Mouse (Mus musculus) layer of hippocampus, adult 9-11 months (tissue): ENCODE measurements at regions not wholly inside any gene's neighbourhood (a gene's known extent, or its start where the extent isn't known, plus 50 kb on each side); places are given as distances from the start of the nearest gene placed in this dataset.
"Not testable (repeated sequence)": the region's sequence is repeated elsewhere in the genome, so short reads cannot be mapped to it uniquely, and the experiment has no call there.

ENCODE experiments used
- DNase-seq: peaks from one replicate; pipeline ENCODE4 v3.0.0; 2022

DNA sequence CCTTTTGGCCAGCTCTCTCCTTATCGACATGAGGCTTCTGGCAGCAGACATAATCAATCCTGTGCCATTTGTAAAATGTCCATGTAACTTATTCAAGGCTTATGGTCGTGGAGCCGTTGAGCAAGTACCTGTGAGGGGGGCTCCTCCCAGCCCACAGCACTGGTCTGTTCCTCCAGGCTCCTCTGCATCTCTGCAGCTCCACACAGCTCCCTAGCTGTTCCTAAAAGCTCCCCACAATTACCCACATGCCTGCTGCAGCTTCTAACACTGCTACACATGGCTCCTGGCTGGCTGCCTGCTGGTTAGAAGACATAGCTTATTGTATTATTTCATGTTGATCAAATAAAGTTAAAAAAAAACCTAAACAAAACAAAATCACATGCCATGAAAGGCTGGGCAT is 77.9 kb downstream of the Tcp10c start:
- not testable (repeated sequence) for DNase-seq

DNA sequence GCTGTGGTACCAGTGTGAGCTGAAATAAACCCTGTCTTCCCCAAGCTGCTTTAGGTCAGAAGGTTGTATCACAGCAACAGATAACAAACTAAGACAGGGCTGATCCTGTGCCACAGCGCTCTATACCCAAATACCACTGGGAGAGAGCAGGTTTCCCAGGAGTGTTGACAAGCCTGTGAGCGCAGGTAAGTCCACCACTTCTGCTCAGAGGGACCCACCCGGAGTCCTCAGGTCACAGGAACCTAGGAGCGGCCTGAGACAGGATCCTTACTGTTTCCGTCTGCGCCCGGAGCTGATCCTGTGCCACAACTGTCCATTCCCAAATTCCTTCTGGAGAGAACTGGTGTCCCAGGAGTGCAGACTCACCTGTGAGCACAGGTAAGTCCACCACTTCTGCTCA is 79.8 kb downstream of the Tcp10c start:
- not testable (repeated sequence) for DNase-seq

DNA sequence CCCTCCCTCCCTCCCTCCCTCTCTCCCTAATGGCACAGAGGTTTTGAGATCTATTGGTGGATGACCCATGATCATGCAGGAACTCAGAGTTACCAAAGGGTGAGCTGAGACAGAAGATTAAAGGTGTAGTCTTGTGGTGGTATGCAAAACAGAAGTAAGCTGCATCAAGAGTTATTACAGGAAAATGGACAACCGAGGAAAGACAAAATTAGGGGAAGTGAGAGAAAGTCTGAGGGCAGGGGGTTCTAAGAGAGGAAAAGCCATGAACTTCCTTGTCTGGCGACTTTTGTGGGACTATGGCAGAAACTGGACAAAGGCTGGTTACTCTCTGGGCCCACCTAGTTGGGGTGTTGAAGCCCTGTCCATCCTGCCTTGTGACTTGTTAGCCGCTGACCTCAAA is 84.4 kb downstream of the Tcp10c start:
- not testable (repeated sequence) for DNase-seq

DNA sequence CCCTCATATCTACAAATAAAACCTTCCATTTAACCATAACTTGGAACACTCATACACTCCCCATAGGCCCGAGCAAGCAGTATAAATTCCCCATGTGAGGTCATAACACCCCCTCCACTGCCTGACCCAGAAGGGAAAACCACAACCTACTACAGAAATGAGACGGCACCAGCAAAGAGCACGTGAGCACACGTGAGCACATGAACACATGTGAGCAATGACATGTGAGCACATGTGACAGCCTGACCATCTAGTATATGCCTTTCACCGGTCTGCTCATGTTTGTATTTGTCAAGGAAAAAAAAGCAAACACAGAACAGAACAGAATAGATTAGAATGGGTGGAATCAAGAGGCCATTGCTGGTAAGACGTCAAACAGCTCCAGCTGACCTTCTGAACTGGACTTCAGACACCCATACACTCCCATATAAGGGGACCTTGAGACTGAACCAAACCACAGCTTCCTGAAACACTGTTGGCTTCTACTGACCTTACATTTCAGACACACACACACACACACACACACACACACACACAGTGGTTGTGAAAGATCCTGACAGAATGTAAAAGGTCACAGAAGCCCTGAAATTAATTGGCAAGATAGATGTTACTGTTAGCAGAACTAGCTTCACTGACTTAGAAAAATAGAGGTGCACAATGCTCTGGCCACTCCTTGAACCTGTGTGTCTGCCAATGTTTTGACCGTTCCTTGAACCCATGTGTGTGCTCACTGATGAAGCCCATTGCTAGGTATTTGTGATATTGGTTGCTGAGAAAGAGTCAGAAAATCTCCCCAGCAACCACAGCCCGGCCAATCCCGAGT is 86.5 kb downstream of the Tcp10c start:
- peak; percentile 26 for DNase-seq

DNA sequence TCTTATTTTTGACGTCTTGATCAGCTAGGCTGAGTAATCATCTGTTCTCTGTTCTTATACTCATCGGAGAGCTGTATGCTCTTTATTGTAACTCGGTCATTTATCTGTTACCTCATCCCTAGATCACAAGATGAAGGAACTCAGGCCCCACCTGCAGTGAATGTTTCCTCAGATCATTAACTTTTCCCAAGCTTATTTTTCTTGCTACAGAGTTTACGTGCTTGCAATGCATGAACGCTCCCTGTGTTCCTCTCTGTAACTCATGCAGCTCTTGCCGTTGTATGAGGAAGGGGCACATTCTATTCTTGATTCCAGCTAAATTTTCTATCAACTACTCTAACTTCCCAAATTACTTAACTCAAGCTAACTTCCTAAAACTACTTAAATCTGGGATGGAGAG is 87.9 kb downstream of the Tcp10c start:
- DNase-seq, result not testable (repeated sequence)

DNA sequence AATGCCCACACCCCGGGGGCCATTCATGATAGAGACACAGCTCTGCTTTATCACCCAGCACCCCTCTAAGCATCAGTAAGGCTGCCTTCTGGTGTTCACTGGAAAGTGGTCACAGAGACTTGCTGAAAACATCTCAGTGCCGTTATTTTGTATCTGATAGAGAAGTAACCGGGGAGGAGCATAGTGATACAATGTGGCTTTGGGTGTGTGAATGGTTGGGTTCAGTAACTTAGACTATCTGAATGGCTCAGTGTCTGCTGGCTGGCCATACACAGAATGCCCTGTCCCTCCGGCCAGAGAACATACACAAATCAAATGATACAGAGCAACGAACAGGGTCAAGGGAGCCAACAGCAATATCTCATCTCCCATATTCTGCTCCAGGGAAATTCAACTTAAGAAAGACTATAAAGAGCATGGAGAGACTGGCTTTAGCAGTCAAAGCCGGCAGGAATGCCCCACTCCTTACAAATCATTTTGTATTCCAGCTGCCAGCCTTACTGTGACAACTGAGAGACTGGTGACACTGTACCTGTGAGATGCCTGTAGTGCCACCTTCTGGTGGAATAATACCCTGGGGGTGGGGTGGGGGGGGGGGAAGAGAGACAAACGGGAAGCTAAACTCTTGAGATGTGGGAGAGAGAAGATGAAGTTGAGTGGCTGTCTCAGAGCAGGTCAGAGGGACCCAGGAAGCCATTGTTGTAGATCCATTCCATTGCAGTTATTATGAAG is 102.7 kb downstream of the Tcp10c start:
- not testable (repeated sequence) for DNase-seq

DNA sequence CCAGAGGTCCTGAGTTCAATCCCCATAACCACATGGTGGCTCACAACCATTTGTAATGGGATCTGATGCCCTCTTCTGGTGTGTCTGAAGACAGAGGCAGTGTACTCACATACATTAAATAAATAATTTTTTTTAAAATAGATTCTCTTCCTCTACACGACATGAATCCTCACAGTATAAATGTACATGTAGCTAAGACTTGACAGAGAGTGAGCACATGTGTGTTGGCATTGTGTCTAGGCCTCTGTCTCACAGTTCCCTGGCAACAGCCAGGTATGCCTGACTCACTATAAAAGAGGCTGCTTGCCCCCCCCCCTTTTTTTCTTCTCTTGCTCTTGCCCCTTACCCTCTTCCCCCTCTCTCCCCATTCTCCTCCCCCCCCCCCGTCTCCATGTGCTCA is 103.6 kb downstream of the Tcp10c start:
- not testable (repeated sequence) for DNase-seq

DNA sequence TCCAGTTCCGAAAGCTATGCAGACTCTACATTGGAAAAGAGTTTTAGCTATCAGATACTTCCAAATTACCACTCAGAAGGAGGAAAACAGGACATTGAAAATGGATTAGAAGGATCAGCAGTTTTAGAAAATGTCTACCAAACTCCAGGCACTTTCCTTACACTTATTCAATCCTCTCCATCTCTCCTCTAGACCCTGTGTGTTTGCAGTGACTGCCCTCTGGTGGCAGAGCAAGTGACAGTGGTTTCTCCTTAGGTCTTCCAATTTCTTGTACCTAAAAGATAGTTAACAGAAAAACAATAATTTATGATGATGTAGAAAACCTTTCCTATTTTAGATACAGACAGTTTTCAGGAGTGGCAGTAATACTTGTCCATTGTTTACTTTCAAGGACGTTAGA is 104.4 kb downstream of the Tcp10c start:
- DNase-seq, result not testable (repeated sequence)

DNA sequence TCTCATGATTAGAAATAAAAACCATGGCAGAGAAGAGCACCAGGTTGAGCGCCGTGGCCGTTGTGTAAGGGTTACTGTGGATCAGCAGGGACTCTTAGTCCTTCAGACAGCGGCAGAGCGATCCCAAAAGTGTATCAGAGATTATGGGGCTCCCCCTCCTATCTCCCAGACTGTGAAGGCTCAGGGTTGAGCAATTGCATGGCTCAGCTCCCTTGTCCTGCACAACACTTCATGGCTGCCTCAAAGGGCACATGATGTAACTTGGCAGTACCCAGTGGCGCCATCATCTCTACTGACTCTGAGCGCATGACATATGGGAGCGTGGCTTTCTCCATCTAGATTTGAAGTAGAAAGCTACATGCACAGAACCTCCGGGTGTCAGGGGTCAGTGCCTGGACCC is 108.3 kb downstream of the Tcp10c start:
- not testable (repeated sequence) for DNase-seq

DNA sequence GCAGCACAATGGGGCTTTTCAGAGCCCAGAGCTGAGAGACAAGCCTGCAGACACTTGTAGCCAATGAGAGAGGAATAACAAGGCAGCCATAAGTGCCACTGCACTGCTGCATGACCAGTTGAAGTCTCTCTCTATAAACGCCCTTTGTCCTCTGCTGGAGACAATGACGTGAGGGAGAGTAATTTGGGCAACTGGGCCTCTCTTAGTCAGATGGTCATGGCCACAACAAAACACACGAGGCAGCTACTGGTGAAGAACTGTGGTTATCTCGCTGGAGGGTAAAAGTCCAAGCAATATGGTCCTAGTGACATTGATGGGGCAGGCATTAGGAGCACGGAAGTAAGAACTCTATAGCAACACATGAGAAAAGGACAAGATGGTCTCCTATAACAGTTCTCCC is 111.5 kb downstream of the Tcp10c start:
- DNase-seq, result not testable (repeated sequence)

DNA sequence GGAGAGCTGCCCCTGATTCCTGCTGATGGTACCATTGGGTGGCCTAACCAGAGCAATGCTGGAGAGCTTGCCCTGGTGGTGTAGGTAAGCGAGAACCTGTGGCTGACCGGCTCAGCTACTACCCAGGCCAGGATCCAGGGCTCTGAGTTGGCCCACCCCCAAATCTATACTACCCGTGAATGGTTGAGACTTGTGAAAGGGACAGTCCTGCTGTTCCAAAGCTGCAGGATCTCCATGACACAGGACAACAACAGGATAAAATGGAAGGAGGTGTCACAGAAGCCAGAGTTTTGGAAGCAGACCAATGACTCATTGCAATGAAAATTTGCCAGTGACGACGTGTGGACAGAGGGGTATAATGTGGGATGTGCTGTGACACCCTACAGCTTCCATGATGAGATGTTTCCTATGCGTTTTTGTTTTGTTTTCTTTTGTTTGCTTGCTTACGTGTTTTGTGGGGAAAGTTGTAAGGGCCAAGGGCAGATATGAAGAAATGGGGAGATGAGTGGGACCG is 115.6 kb downstream of the Tcp10c start:
- not testable (repeated sequence) for DNase-seq

DNA sequence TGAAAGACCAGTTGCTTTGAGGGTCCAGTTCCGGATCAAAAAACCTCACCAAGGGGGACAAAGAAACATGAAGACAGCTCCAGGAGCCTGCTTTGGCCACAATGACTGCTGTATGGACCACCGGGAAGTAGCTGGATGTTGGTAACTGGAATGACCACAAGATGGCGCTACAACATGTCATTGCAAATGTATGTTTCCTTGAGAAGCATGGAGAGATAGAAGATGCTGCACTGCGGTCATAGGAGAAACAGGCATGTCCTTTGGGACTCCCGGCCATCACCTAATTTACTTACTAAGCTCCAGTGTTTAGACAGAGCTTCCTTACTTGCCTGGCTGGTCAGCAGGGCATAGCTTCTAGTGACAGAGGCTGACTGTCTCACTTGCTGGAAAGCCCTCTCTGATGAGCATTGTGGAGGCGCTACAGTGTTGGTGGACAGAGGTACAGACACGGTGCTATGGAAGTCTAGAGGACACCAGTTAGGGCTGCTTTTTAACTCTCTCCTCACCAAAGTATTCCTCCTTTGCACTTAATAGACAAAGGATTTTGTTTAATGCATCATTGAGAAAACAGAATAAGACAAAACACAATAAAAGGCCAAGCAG is 118.2 kb downstream of the Tcp10c start:
- DNase-seq, result peak; percentile 65

DNA sequence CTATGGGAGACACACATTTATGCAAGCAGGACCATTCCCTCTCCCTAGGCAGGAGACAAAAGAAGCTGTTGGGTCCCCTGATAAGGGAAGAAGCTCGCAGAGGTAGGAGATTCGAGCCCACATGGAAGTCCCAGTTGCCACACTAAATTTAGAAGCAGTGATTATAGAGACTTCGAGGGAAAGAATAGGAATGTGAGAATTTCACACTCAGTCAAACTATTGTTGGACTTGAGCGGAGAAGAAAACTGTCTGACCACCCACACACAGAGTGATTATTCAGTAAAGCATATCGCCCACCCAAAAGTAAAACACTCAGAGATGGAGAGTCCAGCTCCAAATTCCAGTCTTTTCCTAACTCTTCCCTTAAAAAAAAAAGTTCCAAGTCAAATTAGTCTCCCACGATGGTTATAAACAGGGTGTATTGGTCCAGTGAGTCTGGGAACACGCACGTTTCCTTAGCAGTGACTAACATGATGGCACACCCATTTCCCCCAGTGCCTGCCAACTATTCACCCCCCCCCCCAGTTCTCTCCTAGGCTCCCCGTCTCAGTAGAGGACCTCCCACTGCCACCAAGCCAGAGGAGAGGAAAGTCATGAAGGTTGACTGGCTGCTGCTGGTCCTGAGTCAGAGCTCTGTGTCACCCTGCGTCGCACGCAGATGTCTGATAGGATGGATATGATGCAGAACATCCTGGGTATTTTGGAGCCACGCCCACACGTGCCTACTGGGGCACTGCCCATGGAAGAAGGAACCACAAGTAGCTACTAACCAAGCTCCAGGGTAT is 120.1 kb downstream of the Tcp10c start:
- DNase-seq, result no peak

DNA sequence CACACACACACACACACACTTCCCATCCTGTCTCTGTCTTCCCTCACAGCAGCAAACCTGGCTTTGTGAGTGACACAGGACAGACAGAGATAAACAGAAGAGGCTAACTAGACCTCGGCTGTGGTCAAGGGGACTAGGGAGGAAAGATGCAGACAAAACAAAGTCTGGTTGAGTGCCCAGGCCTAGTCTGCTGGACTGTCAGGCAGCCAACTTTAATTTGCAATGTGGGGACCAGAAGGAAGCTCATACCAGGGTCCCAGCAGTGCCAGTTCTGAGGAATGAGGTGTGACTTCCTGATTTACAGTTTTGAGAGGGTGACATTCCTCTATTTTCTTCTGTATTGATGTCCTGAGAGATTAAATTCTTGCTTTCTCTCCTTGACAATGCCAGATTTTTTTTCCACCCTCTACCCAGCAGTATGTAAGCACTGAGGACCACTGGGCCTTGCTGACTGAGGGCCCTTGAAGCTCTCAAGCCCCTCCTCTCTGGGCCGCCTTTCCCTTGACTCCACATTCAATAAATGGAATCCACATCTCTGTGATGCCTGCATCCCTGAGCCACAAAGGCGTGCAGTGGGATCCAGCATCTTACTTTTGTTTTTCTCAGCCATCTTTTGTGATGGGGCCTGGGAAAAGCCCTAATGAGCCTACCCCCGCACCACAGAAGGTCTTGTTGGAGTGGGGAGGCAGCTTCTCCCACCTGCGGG is 124.6 kb downstream of the Tcp10c start:
- no peak for DNase-seq

DNA sequence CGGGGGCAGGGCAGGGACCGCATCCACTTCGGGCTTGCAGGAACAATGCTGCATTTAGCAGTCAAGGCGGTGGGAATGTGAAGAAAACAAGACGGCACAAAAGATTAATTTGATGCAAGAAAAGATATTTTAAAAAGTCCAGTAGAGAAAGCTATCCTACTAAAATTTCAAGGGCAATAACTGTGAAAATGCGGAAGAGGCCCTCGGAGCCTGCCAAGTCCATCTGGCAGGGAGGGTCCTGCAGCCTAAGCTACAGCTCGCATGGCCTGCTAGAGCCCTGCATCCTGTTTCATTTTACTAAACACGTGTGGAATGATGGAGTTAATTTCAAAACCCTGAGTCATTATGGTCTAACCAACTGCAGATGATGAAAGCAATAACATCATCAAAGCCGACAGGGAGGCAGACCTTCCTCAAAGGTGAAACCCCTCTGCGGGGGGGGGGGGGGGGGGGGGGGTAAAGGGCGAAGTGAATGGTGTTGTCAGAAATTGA is 125.2 kb downstream of the Tcp10c start:
- no peak for DNase-seq

DNA sequence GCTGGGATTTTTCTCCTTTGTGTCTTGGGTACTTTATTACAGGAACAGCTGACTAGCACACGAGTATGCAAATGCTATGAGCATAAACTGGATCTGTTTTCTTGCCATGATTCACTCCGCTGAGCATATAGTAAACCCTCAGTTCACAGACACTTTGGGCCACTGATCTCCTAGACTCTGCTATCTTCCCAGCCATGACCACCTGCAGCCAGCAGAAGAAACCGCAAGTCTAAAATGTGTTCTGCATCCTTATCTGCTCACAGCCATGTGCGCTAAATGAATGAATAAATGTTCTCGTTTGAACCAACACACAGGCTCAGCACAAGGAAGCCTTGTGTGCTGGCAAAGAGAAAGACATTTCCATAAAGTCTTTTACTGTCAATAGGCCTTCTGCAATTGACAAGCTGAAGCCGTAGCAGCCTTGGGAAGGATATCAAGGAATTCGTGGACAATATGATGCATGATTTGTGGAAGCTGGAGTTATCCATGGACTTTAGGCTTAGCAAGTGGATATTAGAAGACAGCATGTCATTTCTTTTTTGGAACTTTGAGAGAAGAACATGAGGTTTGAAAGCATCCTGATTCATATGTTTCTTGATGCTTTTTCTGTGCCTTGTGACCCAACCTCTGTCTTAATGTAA is 127.2 kb downstream of the Tcp10c start:
- DNase-seq, result peak; percentile 22

DNA sequence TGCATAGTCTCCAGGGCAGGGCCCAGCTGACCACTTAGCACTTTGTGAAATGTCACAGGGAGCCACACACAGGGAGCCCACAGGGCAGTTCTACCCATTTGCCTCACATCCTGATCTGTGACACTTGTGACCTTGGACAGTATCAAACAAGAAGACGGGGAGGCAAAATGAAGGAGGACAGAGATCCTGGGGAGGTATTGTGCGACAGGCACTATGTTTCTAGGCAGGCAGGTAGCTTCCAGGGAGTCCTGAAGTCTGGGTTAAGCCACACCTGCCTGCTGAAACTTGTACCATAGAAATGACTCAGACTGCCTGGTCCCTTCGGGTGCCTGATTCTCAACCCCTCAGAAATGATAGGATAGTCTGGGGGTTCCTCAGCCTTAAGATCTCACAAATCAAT is 127.8 kb downstream of the Tcp10c start:
- no peak for DNase-seq

DNA sequence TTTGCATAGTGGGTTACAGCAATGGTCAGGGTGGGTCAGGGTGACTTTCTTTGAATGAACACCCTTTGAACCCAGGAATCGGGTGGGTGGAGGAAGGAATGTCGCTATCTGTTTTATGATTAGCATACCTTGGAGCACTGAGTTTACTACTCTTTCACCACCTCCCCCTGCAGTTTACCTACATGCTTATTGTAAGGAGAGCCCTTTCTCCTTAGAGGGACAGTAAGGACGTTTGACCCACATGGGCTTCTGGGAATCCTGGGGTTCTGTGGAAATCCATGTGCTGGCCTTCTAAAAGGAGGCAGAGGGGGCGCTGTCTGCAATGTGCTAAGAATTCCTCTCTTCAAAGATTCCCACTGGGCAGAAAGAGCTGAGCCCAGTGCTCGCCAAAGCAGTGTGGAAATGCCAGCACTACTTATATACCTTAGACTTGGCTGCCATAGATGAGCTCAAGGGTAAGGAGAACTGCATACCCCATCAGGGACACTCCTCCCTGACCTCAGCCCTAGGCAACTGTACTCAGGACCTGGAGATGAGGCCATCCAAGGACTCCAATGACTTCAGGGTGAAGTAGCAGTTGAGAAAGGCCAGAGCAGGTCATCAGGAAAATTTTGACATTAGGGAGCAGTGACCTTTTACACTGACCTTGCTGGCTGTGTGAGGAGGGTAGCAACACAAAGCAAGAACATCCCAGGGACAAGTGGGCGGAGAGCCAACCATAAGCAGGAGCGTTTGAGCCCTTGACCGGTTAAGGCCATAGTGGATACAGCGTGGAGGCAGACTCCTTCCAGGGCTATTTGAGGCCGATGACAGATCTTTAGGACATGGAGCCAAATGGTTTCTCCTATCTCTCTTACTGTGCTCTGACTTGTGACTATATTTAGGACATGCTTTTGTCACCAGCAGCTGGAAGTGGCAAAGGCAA is 133.2 kb downstream of the Tcp10c start:
- DNase-seq, result no peak

DNA sequence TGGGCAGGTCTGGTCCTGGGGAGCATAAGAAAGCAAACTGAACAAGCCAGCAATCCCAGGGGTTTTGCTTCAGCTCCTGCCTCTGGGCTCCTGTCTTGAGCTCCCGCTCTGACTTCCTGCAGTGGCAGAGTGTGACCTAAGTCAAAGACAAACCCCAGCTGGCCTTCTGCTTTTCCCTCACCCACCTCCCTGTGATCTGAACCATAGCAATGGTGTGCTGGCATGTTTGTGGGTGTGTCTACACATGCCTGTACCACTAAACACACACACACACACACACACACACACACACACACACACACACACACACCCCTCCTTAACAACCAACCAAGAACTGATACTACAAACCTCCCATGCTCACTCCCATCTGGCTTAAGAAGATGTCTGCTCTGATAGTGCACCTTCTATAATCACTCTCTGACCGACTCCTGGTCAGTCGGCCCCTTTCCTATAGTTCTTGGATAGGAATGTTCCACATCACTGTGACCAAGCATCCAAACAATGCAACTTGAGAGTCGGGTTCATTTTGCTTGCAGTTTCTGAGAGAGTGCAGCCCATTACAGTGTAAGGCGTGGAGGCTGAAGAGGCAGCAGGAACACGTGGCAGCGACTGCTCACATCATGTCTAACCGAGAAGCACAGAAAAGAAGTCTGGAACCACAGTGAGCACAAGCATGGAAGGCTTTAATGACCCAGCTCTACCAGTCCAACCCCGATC is 134.4 kb downstream of the Tcp10c start:
- DNase-seq, result no peak

DNA sequence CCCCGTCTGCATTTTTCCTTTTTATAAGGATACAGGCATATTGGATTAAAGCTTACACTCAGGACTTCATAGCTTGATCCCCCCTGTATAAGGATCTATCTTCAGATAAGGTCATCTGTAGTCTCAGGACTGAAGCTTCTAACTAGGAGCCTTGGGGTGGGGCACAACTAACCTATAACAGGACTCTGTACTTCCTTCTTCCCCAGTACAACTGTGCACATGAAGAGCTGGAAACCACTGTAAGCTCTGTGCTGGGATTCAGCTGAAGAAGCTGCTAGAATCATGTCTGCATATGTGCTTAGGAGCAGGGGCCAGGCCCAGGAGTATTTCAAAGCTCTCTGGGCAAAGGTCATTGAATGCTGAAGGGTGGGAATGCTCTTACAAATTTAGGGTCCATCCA is 137.9 kb downstream of the Tcp10c start:
- not testable (repeated sequence) for DNase-seq
